Mouse (Mus musculus): ENCODE measurements around the gene Kdm1a. TPM values are rescaled to one million over a fixed set of nuclear protein-coding genes. Genes with fewer than 3 reads are reported as not detected.

Gene Kdm1a
- total RNA-seq, 2 experiments from 2014 or later, result 109 to 114 TPM

DNA sequence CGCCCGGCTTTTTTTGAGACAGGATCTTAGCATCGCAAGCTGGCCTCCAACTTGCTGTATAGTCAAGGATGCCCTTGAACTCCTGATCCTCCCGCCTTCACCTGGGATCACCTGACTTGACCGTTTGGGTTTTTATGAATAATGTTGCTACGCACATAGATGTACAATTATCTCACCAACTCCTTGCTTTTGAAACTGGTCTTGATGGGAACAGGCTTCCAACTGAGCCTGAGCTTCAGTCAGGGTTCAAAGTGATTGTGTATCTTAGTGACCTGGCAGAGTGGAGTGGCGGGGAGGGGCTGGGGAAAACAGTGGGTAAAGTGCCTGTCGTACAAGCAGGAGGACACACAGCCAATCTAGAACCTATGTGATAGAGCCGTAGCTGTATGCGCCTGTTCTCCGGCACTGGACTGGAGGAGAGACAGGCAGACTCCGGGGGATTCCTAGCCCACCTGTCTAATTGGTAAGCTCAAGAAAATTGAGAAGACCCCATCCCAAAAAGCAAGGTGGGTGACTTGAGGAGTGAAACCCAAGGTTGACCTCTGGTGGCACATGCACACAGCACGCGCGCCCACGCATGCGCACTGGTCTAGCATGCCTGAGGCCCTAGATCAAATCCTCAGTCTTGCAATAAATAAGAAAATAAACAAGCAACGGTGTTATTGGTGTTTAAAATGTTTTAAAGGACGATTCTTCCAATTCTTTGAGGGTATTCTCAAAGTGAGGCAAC, 3.4 kb upstream of the Kdm1a start:
- DNase-seq (ENCODE audit: low spot score in 2 of 2), result no peak

GRCm38 (mm10) chr4:136602018-136602554, 437 bp downstream of the Kdm1a start:
- DNase-seq (ENCODE audit: low spot score in 2 of 2), result peak in 1 of 2 experiments; percentile 28

GRCm38 (mm10) chr4:136601476-136601875, 1.0 kb downstream of the Kdm1a start:
- DNase-seq (ENCODE audit: low spot score in 2 of 2), result peak; percentile 56 to 68

DNA sequence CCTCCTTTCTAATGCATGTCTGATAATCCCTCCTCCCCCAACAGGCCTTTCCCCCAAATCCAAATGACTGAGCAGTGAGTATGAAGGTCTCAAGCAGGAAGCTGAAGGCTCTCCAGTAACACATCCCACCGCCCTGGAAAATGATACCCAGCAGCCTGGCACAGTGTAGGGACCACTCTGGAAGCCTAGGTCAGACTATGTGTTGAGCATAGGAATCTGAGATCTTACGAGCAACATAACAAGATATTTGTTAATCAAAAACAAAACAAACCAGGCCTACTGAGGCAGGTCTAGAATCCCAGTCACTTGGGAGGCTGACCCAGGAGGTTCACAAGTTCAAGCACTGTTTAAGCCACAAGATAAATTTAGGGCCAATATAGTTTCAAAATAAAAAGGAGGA, 2.0 kb downstream of the Kdm1a start:
- DNase-seq (ENCODE audit: low spot score in 2 of 2), result no peak

DNA sequence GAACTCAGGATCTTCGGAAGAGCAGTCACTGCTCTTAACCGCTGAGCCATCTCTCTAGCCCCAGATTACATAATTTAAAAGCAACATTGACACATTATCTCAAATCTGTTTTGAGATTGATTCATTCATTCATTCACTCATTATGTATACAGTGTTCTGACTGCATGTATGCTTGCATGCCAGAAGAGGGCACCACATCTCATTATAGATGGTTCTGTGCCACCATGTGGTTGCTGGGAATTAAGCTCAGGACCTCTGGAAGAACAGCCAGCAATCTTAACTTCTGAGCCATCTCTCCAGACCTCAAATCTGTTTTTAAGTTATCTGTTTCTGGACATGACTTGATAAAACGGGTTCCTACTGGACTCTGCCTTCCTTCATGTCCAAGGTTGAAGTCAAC, 2.7 kb downstream of the Kdm1a start:
- DNase-seq (ENCODE audit: low spot score in 2 of 2), result no peak

GRCm38 (mm10) chr4:136598268-136598876, 4.2 kb downstream of the Kdm1a start:
- DNase-seq (ENCODE audit: low spot score in 2 of 2), result no peak

GRCm38 (mm10) chr4:136595221-136595620, 7.3 kb downstream of the Kdm1a start:
- DNase-seq (ENCODE audit: low spot score in 2 of 2), result no peak

- DNase-seq (ENCODE audit: low spot score in 2 of 2), result no peak
Measured at GRCm38 (mm10) chr4:136594006-136594405, 8.5 kb downstream of the Kdm1a start.

GRCm38 (mm10) chr4:136592111-136592510, 10.4 kb downstream of the Kdm1a start:
- no peak for DNase-seq (ENCODE audit: low spot score in 2 of 2)

- no peak for DNase-seq (ENCODE audit: low spot score in 2 of 2)
Measured at GRCm38 (mm10) chr4:136588003-136588402, 14.5 kb downstream of the Kdm1a start.

DNA sequence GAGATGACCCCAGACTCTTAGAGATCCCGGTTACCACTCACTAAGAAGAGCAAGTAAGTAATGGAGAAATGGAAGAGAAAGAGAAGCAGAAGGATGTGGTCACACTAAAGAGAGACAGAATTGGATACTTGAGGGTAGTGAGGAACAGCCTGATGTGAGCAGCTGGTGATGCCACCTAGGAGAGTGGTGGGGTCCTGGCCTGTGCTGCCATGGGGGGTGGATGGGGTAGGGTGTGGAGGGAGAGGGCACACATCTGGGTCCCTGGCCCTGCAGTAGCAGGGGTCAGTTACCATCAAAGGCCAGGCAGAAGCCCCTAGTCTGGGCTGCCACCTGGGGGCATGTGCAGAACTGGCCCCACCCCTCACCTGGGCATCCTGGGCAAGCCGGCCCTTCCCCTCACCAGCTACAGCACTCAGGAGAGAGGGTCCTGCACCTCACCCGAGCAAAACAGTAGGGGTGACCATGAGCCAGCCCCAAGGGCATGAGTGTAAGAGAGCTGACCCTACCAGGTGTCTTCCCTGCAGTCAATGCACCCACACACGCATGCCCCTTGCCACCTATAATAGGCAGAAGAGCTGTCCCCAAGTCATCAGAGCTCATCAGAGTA, 15.2 kb downstream of the Kdm1a start:
- no peak for DNase-seq (ENCODE audit: low spot score in 2 of 2)

GRCm38 (mm10) chr4:136581885-136582284, 20.6 kb downstream of the Kdm1a start:
- DNase-seq (ENCODE audit: low spot score in 2 of 2), result no peak

GRCm38 (mm10) chr4:136569998-136570397, 32.5 kb downstream of the Kdm1a start:
- DNase-seq (ENCODE audit: low spot score in 2 of 2), result no peak

DNA sequence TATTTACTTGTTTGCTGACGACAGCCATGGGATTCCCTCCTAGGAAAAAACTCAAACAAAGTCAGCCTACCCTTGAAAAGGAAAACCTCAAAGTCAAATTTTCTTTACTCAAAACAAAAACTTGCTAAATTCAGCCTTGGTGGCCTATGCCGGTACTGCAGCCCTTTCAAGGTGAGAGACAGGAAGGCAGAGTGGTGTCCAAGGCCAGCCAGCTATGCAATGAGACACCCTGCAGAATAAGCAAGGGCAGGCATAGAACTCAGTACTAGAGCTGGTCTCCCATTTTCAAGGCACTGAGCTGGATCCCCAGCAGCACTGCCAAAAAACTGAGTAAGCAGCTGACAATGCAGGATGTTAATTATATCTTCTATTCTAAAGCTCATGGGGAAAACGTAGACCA, 33.9 kb downstream of the Kdm1a start:
- DNase-seq (ENCODE audit: low spot score in 2 of 2), result no peak

- no peak for DNase-seq (ENCODE audit: low spot score in 2 of 2)
Measured at GRCm38 (mm10) chr4:136562755-136563154, 39.8 kb downstream of the Kdm1a start.

- DNase-seq (ENCODE audit: low spot score in 2 of 2), result no peak
Measured at GRCm38 (mm10) chr4:136560270-136560991, 42.1 kb downstream of the Kdm1a start.

GRCm38 (mm10) chr4:136559690-136560089, 42.8 kb downstream of the Kdm1a start:
- DNase-seq (ENCODE audit: low spot score in 2 of 2), result no peak

- no peak for DNase-seq (ENCODE audit: low spot score in 2 of 2)
Measured at GRCm38 (mm10) chr4:136557638-136558037, 44.9 kb downstream of the Kdm1a start.

- DNase-seq (ENCODE audit: low spot score in 2 of 2), result no peak
Measured at GRCm38 (mm10) chr4:136553108-136553507, 49.4 kb downstream of the Kdm1a start.

GRCm38 (mm10) chr4:136548381-136548801, 54.1 kb downstream of the Kdm1a start:
- DNase-seq (ENCODE audit: low spot score in 2 of 2), result peak in 1 of 2 experiments; percentile 54

DNA sequence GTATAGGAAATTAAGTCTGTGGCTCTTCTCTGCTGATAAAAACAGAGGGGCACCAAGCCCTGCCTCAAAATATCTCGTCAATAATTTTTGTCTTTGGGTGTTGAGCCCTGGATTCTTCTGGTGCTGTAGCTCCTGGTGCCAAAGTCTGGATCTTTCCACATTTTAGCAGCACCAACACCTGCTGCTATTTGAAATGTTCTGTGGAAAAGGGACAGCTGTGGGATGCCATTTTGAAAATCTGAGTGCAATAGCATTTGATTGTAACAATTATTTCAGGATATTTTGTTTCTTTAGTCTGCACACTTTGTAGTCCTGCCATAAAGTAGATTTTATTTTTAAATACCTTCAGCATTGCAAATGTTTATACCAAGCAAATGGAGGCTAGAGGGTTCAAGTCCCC, 54.8 kb downstream of the Kdm1a start:
- DNase-seq (ENCODE audit: low spot score in 2 of 2), result peak in 1 of 2 experiments; percentile 62

Data from layer of hippocampus, postnatal 14 days (tissue).